Mouse (Mus musculus) frontal cortex, postnatal 14 days (tissue): ENCODE measurements around the gene Mbl1.

Experiments
- DNase-seq, 2 experiments: peaks; one replicate each; pipeline ENCODE4 v3.0.0; 2022; ENCODE audit warnings: low spot score in 2 of 2

The Mbl1 gene

DNA sequence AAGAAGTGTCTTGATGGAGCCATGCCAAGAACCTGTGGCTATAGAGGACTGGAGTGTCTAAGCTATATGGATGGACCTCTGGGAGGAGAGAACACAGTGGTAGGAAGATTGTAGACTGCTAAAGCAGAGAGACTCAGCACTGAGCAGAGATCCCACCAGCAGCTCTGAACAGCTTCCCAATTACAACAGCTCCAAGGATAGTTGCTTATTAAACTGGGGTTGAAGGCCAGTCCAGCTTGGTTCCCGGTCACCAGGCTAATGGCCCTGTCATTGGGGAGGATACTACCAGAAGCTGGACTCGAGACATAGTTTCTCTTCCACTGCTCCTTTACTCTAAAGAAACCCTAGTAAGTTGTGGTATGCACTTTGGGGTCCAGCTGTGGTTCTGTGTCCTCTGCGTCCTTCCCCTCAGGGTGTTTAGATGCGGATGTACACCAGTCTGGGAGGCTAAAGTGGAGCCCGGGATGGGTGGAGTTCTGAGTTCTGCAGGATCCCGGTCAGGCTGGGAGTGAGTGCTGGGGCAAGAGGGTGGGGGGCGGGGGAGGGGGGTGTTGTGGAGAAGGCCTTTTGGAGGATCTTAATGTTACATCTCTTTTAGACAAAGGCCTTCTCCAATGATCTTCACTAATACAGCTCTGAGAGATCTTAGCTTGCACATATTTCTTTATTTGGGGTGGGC lies at the start of gene Mbl1:
Mbl1 (plus strand) TSS at position 239 of the 679 bp plus-strand sequence.
- DNase-seq: no peak

DNA sequence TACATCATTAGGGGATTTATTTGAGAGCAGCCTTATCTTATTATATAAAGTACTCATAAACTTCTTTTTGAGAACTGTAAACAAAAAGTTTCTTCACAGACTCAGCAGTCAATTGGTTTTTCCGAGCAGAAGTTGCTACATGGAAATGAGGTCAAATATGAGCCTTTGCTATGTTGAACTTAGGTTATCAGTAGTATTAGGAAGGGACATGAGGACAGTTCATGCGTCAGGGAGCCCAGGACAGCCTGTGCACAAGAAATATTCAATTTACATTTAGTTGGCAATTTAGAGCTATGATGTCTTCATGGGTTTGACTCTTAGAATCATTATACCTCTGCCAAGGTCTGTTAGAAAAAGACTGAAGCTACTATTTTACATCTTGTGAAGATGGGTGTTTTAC lies 49.0 kb upstream of the Mbl1 start:
- no peak for DNase-seq

DNA sequence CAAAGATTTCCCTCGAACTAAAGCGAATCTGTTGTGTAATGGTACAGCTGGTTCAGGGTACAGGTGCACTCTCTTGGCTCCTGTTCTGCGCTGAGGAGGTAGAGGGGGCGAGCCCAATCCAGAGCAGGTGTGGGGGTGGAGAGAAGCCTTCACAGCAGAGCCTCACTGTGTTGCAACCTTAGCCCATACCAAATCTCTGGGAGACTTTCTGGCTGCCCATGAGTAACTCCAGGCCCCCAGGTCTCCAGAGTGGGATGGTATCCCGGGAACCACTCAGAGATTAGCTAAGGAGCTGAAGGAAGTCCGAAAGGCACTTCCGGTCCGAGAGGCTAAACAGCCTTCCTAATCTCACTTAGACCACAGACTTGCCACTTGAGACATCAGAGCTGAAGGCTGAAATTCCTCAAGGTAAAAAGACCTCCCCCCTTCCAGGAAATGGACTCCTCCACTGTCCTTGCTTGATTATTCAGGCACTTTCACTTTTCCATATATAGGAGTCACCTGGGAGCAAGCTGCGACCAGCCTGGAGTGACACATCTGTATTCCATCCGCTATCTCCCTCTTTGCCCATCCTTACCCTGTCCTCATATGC lies 46.3 kb upstream of the Mbl1 start, which contains the start of gene Mat1a:
Mat1a (plus strand) TSS at position 183 of the 592 bp plus-strand sequence.
- no peak for DNase-seq

DNA sequence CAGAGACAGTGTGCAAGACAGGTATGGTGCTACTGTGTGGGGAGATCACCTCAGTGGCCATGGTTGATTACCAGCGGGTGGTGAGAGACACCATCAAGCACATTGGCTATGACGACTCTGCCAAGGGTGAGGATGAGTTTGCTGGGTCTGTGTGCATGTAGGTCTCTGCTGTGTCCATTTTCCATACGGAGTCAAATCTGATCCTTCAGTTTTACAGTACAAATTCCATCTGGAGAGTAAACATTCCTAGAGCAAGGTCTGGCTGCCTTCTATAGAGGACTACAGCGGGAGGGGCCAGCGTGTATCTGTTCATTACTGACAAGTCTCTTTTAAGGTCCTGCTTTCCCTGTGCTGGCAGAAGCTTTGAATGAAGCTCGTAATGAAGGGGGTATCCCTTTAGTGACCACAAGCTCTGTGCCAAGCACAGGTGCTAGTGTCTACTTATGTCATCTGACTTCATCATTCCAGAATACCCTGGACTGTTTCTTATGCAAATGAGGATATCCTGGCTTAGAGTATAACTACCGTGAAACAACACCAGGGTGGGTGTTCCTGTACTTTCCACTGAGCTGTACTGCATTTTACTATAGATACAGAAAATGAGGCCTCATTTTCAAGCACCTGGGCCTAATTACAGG lies 40.1 kb upstream of the Mbl1 start:
- DNase-seq: no peak

- DNase-seq: no peak
Measured at GRCm38 (mm10) chr14:41112944-41113343, 38.3 kb upstream of the Mbl1 start.

GRCm38 (mm10) chr14:41116271-41116670 lies 35.0 kb upstream of the Mbl1 start:
- no peak for DNase-seq

GRCm38 (mm10) chr14:41124683-41125082 lies 26.6 kb upstream of the Mbl1 start:
- DNase-seq: no peak

DNA sequence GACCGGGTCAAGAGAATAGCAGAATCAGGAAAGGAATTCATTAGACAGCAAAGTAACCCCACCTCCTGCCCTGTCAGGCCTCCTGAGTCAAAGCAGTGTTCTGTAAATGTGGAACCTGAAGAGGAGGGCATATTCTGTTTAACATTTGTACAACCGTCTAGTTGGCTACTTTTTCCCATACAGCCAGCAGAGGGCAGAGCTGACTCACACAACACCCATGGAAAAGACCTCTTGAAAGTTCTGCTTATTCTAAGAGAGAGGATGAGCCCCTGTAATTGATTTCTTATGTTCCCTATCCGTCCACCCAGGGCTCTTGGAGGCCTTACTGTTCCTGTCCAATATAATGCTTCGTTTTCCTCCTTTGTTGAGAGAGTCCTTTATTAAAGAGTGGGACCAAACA lies 23.3 kb upstream of the Mbl1 start:
- peak in 1 of 2 experiments; percentile 37 for DNase-seq

DNA sequence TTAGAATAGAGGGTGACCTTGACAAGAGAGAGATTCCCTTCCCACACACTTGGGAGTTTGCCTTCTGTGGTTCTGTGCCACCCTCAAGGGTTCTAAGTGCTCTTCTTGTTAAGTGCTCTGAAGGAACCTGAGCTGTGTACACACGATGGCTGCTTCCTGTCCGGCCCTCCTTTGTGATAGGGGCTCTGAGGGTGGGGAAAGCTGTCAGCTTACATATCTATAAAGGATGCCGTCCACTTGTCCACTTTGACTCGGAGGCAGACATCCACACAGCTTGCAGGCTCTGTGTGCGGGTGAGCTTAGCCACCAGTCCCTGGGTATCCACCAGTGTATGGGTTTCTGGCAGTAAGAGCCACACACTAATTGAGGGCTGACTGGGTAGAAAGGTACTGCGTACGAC lies 19.7 kb upstream of the Mbl1 start, which contains the start of gene Sftpa1:
Sftpa1 (plus strand) TSS at position 243 of the 400 bp plus-strand sequence.
- DNase-seq: no peak

- no peak for DNase-seq
Measured at GRCm38 (mm10) chr14:41137006-41137405, 14.3 kb upstream of the Mbl1 start.

- no peak for DNase-seq
Measured at GRCm38 (mm10) chr14:41140686-41141085, 10.6 kb upstream of the Mbl1 start.

- no peak for DNase-seq
Measured at GRCm38 (mm10) chr14:41146035-41146434, 5.2 kb upstream of the Mbl1 start.

- no peak for DNase-seq
Measured at GRCm38 (mm10) chr14:41146922-41147321, 4.3 kb upstream of the Mbl1 start.

GRCm38 (mm10) chr14:41147356-41147755 lies 3.9 kb upstream of the Mbl1 start:
- no peak for DNase-seq

DNA sequence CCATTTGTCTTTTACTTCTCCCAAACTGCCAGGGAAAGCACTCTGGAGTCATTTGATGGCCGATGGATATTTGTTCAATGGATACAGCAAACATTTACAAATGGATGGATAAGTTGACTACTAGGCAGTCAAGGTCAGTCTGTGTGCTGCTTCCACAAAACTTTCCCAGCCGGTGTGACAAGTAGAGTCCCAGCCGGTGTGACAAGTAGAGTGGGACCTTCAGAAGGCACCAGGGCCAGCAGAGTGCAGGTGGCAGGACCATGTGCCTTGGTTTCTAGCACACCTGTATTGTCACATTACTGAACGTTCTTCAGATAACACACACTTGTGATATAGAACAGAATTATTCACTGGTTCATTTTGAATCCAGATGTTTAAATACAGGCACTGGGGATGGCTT lies 8.8 kb downstream of the Mbl1 start:
- DNase-seq: no peak

- DNase-seq: no peak
Measured at GRCm38 (mm10) chr14:41160743-41161142, 9.5 kb downstream of the Mbl1 start.

DNA sequence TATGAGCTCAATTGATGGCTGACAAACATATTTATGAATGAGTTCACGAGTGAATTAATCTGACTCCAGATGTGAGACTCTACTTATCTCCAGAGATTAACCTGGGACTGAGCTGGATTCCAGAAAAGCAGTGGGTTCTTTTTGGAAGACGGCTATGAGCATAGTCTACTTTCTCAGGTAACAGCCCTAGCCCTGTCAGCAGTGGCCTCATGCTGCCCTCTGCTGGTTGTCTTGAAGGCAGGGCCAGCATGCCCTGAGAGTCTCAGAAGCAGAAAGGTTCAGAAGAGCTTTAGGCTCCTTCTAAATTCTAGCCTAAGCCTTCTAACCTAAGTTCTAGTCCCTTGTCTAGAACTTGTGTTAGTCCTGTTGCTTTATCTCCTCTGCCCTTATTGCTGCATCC lies 11.4 kb downstream of the Mbl1 start:
- DNase-seq: peak in 1 of 2 experiments; percentile 5

GRCm38 (mm10) chr14:41167278-41167677 lies 16.0 kb downstream of the Mbl1 start:
- DNase-seq: no peak

GRCm38 (mm10) chr14:41168567-41168966 lies 17.3 kb downstream of the Mbl1 start:
- DNase-seq: no peak

DNA sequence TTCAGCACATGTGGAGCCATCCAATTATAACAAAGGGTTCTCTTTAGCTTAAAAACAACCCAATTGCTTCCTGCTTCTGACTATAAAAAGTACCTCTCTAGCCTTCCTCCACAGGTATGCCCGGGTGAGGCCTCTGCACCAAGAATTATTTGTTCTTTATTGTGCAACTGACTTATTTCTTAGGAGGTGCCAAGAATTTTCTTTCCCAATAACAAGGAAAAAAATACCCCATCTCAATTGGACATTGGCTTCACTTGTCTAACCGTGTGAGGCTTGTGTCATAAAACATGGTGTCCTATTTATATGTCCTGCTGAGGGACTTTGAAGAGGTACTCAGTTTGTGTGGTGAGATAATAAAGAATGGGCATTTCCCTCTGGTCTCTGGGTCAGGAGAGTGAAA lies 19.3 kb downstream of the Mbl1 start:
- DNase-seq: no peak

DNA sequence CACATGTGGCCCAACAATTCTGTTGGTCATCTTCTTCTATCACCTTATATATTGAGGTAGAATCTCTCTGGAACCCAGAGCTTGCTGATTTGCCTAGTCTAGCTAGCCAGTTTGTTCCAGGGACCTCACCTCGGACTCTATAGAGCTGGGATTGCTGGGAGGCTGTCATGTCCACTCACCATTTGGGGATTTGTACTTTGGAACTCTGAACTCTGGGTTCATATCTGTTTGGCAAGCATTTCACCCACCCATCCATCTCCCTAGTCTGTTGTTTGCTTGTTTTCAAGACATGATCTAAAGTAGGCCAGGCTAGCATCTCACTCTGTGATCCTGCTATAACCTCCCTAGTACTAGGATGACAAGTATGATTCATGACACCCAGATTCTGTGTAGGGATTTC lies 23.5 kb downstream of the Mbl1 start:
- no peak for DNase-seq

DNA sequence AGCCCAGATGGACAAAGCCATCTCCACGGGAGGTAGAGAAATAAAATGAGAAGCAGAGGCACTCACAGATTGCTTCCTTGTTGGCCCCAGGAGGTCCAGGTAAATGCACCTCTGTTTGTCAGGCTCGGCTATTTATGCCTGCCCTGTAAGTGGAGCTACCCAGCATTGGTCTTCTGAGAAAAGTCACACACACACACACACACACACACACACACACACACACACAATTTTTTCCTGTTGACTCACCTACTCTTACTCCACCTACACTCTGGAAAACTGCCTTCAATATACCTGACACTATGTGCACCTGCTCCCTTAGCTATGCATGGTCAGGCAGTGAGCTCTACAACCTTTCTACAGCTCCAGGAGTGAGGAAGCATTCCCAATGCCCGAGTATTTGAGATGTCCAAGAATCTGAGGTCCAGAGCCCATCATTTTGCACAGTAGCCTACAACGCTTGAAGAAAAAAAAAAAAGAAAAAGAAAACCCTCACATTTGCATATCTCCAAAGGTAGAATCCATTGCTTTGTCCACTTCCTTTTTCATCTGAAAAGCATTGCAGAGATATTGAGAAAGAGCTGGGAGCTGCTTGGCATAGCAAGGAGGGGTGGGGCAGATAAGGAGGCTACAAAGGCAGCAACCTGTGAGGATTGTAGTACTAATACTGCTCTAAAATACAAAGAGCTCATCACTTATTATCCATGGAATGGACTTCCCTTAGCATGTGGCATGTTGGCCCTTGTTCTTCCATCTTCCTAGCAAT lies 34.0 kb downstream of the Mbl1 start, which contains the start of gene Sftpd:
Sftpd (minus strand) TSS at position 91 of the 763 bp plus-strand sequence.
- DNase-seq: no peak
